Mouse (Mus musculus) ES-E14 (cell line): ENCODE results near the gene Creld2.

Source experiments
- CHD2 ChIP-seq: IDR thresholded peaks from 2 replicates; pipeline ENCODE4 v1.6.1; 2014; ENCODE audit warnings: mild to moderate bottlenecking, low read depth, low read length, inconsistent platforms
- HCFC1 ChIP-seq: IDR thresholded peaks from 2 replicates; pipeline ENCODE4 v1.6.1; 2012; ENCODE audit warnings: low read length, inconsistent platforms, borderline replicate concordance; ENCODE audit not compliant: insufficient read depth

GRCm38 (mm10) chr15:88801903-88802302 is 17.5 kb upstream of the Creld2 start:
- TF ChIP-seq HCFC1 (no peak), CHD2 (no peak)
